Mouse (Mus musculus) ovary, postnatal 14 days (tissue): ENCODE measurements around the gene Zfp879.

Source experiments
- DNase-seq: peaks from one replicate; pipeline ENCODE4 v3.0.0; 2022; ENCODE audit warnings: low spot score

The Zfp879 gene

DNA sequence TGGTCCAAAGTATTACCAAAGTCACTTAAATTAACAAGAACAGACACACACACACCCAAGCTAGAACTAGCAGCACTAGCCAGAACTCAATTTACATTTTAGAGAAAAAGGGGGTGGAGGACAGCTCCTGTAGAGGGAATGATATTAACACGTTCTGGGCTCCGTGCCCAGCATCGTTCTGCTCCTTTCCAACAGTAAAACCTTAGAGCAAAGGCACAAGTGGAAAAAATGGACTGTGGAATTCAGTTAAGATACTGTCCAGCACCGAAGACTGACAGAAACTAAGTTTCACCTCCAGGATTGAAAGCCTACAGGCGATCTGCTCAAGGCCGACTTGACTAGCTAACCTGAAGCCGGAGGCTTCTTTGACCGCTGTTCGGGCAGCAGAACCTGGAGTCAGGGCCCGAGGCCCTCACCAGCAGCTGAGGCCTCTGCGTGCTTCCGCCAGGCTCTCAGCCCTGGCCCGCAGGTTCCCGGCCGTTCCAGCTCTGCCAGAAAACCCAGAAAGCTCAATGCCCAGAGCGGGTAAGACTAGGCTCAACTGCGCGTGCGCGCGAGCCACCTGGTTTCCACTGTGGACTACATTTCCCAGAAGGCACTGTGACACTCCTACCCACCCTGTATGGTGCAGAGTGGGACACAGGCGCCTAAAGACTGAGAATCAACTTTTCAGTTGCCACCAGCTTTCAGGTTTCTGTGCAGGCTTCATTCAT, at the start of gene Zfp879:
TSS of gene Zfp879 (minus strand) at position 530 of the 713 bp plus-strand sequence.
- peak; percentile 87 for DNase-seq

DNA sequence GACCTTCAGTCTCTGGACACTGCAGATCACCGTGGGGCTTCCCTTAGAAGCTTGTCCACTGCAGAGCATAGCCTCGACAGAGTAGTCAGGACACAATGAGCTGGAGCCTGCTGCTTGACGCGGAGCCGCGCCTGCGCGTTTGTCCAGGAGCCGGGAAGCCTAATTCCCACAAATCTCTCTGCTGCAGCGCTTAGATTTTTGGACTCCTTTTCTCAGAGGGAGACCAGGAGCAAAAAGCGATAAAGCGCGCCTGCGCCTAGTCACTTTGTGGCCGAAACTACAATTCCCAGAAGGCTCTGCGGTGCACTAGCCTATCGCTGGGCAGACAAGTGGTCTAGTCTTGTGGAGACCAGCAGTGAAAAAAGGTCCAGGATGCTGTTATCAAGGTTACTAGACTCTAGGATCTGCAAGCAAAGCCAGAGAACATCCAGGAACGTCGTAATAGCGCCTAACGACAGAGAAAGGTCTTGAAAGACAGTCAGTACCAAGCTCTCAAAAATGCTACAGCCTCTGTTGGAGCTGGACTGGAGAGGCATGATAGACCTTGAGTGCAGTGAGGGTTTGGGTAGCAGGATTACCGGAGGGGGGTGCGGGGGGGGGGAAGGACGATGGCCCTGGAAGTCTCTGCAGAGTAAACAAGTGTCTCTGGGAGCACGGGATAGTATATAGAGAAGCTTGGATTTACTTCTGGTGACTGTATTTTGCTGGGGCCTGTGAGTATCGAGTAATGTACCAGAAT, 46.2 kb upstream of the Zfp879 start, which contains the start of gene Zfp454:
TSS of gene Zfp454 (minus strand) at position 262 of the 739 bp plus-strand sequence.
- peak; percentile 79 for DNase-seq

DNA sequence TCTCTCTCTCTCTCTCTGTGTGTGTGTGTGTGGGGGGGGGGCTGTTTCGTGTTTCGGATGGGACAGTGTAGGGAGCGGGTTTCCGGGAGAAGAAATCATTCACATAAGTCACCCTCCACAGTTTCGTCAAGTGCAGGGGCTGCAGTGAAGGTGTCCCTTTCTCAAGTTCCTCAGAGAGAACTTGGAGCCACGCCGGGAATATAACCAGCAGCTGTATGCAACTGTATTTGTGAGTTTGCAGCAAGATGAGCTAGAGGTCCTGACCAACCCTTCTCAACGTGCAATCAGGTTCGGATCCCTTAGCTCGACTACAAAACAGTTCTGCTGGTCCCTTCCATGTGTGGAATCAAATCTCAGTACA, 45.6 kb upstream of the Zfp879 start:
- DNase-seq = no peak

GRCm38 (mm10) chr11:50886231-50886932, 45.0 kb upstream of the Zfp879 start:
- peak; percentile 1 for DNase-seq

DNA sequence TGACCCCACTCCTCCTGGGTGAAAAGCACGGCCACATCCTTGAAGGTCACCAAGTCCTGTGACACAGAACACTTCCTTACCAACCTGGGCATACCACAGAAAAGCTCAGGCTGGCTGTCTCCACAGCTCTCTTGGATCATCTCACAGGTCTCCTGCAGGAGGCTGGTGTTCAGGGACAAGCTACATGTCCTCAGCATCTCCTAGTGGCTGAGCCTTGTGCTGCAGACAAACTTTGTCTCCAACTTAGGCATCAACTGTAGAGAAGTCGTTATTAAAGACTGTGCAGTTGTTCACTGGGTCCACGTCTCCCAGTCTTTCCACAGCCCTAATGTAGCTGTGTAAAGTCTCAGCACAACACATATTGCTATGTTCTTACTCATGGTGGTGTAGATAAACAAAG, 42.4 kb upstream of the Zfp879 start:
- no peak for DNase-seq

DNA sequence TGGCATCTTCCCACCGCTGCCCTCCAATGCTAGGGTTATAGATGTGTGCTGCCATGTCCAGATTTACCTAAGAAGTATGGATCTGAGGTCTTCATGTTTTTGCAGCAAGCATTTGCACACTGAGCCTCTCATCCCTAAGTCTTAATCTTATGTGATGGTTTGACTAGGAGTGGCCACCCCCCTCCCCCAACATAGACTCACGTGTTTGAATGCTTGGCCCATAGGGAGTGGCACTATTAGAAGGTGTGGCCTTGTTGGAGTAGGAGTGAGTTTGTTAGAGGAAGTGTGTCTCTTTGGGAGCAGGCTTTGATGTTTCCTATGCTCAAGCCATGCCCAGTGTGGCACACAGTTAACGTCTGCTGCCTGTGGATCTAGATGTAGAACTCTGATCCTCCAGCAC, 37.3 kb upstream of the Zfp879 start:
- DNase-seq = no peak

DNA sequence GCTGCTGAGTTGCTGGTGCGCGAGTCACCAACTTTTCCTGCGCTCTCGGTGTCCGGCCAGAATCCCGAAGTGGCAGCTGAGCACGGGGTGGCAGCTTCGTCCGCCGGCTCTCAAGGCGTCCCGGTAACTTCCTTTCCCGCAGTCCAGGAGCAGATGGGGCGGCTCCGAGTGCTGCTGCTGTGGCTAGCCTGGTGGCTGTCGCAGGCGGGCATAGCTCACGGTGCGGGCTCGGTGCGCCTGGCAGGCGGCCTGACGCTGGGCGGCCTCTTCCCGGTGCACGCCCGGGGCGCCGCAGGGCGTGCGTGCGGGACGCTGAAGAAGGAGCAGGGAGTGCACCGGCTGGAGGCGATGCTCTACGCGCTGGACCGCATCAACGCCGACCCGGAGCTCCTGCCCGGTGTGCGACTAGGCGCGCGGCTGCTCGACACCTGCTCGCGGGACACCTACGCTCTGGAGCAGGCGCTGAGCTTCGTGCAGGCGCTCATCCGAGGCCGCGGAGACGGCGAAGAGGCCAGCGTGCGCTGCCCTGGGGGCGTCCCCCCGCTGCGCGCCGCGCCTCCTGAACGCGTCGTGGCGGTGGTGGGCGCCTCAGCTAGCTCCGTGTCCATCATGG, 9.7 kb upstream of the Zfp879 start:
- DNase-seq = no peak

DNA sequence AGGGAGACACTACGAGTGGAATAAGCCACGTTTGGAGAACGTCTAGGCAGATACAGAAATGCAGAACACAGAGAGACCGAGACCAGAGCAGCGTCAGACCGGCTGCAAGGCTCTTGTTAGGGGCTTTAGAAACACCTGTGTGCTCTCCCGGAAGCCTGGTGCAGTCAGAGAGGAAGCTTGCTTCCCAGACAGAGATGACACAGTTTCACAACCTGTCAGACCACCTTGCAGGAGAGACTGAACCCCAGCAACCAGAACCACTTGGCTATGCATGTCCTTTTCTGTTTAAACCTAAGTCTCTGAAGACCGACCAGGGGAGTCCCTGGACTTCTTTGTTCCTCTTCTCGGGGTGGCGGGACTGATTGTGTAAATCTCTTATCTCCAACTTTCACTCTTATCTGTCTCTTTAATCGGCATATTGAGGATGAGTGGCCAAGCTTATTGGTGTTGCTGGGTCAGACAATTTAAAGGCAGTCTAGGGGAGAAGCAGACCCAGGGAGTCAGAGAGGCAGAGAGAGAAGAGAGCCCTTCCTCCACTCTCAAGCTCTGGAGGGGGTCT, 8.9 kb upstream of the Zfp879 start, which contains the start of gene Grm6:
TSS of gene Grm6 (plus strand) at position 509 of the 559 bp plus-strand sequence.
- DNase-seq = no peak

DNA sequence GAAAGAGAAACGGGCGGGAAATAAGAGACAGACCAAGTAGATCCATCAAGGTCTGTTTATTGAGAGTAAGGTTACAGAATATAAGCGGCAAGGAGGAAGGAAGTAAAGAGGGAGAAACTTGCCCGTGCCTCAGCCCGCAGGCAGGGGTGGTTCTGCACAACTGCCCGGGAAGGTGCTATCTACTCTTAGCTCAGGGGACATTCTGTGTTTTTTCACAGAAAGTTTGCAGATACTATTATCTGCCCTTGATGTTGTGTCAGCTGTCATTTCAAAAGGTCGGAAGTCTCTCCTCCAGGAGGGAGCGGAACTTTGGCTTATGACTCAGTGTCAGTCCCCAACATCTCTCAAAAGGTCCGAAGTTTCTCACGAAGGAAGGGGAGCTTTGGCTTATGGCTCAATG, 8.0 kb upstream of the Zfp879 start:
- DNase-seq = no peak

DNA sequence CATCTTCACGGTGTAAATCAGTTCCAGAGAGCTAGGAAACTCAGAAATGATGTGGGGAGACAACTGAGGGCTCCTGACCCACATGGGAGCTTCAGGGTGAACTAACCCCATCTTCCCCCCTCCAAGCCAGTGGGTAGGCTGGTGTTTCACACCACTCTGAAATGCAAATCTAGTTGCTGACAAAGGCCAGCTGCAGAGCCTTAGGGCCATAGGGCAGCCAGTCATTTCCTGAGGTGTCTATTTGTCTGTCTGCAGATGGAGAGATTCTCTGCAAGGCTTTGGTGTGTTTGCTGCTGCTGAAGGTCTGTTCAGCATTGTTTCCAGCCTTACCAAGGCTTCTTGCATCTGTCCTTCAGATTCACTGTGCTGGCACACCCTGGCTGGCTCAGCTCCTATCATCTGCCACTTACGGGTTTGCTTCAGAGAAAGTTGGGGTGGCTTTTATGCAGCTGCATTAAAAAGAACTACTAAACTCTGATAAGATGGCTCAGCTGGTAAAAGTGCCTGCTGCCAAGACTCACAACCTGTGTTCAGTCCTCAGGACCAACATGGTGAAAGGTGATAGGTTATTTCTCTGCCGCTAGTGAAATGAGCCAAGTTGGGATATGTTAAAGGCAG, 7.3 kb upstream of the Zfp879 start:
- no peak for DNase-seq

- DNase-seq = no peak
Observed at GRCm38 (mm10) chr11:50847047-50847446, 5.7 kb upstream of the Zfp879 start.

GRCm38 (mm10) chr11:50845951-50846350, 4.6 kb upstream of the Zfp879 start:
- DNase-seq = no peak

- no peak for DNase-seq
Observed at GRCm38 (mm10) chr11:50835727-50836126, 5.6 kb downstream of the Zfp879 start.

DNA sequence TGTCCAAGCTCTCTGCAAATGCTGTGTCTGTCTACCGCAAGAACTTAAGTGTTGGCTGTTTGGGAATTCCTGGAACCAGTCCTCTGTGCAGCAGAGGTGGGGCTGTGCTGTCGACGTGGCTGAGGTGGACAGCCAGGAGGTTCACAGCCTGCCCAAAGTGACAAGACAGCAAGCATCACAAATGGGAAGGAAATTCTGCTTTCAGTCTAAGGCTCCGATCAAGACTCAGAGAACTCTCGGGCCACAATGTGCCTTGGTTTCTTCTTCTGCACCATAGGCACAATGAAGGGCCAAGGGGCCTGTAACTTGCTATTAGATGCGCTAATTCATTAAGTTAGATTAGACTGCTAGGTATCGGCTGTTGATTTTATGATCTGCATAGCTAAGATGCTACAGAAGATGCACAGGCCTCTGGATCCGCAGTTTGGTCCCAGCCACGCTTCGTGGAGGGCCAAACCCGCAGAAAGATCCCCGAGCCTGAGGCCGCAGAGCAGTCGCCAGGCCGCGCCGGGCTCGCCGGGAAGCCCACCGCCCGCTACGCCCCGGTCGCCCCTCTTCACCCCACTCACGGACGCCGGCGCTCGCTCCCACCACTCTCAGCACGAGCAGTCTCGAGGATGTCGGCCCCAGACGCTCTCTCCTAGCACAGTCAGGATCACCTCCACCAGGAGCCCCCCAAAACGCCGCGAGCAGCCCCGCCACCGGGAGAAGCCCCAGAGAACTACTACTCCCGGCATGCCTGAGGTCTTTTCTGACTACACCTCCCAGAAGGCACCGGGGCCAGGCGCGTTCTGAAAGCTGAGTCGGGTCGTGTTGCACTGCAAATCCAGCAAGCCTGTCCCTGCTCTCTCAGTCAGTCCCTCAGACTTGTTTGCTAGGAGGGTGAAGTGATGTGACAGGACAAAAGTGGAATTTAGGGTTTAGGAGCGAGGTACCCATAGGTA, 14.1 kb downstream of the Zfp879 start, which contains the start of gene Zfp354c:
TSS of gene Zfp354c (minus strand) at position 715 of the 944 bp plus-strand sequence.
- DNase-seq = peak; percentile 72

DNA sequence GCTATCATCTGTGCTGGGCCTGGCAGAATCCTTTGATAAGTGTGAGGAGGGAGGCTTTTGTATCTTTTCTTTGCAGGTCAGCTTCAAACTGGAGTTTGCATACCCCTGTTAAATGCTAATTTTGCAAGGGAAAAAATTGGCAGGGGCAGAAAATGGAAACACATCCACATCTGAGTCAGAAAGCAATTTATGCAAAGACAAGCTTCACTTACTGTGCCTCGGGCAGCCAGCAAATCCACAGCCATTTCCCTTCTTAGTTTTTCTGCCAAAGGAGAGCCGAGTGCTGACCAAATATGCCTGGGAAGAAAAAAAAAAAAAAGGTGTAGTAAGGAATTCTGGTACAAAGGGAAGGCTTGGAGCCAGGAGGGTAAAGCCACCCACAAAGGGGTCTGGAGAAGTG, 15.1 kb downstream of the Zfp879 start:
- DNase-seq = no peak

GRCm38 (mm10) chr11:50814233-50814632, 27.1 kb downstream of the Zfp879 start:
- DNase-seq = no peak

DNA sequence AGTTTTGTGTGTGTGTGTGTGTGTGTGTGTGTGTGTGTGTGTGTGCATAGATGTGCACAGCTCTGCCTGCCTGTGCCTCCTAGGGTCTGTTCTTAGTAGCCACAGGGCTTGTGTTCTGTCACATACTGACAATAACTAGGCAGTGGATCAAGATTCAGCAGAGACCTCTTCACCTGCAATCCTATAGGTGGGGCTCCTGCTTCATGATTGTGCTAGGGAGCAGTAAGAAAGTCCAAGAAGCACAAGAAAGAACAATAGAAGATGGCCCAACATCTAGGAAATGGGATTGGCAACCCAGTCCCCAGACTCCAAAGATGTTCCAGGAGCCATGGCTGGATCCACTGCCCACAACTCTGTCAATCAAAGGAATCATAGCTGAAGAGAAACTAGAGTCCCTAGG, 42.5 kb downstream of the Zfp879 start:
- DNase-seq = no peak

GRCm38 (mm10) chr11:50797674-50798073, 43.7 kb downstream of the Zfp879 start:
- no peak for DNase-seq
